In the genomic region with DNA sequence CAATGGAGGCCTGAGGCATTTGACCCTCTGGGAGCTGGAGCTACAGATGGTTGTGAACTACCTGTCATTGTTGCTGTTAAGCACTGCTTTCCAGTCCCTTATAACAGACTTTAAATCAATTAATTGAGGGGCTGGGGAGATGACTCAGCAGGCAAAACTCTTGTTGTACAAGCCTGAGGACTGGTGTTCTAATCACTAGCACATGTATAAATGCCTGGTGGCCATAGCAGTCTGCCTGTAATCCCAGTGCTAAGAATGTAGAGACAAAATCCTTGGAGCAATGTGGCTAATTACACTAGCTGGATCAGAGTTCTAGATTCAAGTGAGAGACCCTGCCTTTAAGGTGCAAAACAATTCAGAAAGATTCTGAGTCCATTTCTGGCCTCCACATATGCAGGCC, we compare ENCODE assay signal across 35 mouse cellular contexts.
"Had no signal": no experiment of that assay in that cellular context is flagged by ENCODE, and none has a peak within 500 bp of the region (broad histone marks: within the 10 kb centered on the region; RNA-seq: fewer than 3 reads in every experiment).

No protein-coding gene starts in this region.

- H3K4me3 ChIP-seq: heart, embryonic 10.5 days; heart, embryonic 12.5 days; heart, embryonic 13.5 days; heart, embryonic 15.5 days; hindbrain, embryonic 10.5 days; hindbrain, embryonic 12.5 days; hindbrain, embryonic 13.5 days; hindbrain, embryonic 15.5 days; kidney, embryonic 15.5 days; layer of hippocampus, adult 2 months; left cerebral cortex, adult 2 months had no signal

- H3K4me1 ChIP-seq: heart, embryonic 10.5 days; heart, embryonic 12.5 days; hindbrain, embryonic 10.5 days; hindbrain, embryonic 12.5 days; hindbrain, embryonic 13.5 days; hindbrain, embryonic 15.5 days; kidney, embryonic 15.5 days had no signal

- H3K27me3 ChIP-seq: heart, embryonic 12.5 days; heart, embryonic 13.5 days; heart, embryonic 15.5 days; hindbrain, embryonic 12.5 days; hindbrain, embryonic 13.5 days; hindbrain, embryonic 15.5 days; kidney, embryonic 15.5 days had no signal

- ATAC-seq: hindbrain, embryonic 16.5 days; hindbrain, postnatal 0 days; inflammation-experienced regulatory T-cells, adult 6 months; intestine, embryonic 16.5 days; intestine, postnatal 0 days had no signal

- H3K9me3 ChIP-seq: heart, embryonic 10.5 days; heart, embryonic 12.5 days; heart, embryonic 13.5 days; heart, embryonic 15.5 days; hindbrain, embryonic 10.5 days; hindbrain, embryonic 12.5 days; hindbrain, embryonic 13.5 days; hindbrain, embryonic 15.5 days; kidney, embryonic 15.5 days had no signal

- H3K27ac ChIP-seq: heart, embryonic 10.5 days; heart, embryonic 13.5 days; heart, embryonic 15.5 days; hindbrain, embryonic 10.5 days; hindbrain, embryonic 12.5 days; hindbrain, embryonic 13.5 days; hindbrain, embryonic 14.5 days; hindbrain, embryonic 15.5 days; hindbrain, postnatal 0 days; kidney, embryonic 15.5 days; kidney, postnatal 0 days; layer of hippocampus, adult 2 months; left cerebral cortex, adult 2 months had no signal

- DNase-seq: heart, postnatal 10 days; heart, postnatal 14 days; heart, postnatal 36 days; heart, postnatal 4 days; kidney, adult 11 months; kidney, adult 18-20 months; kidney, adult 2 months; kidney, adult 8-10 months; kidney, adult 9 months; kidney, postnatal 10 days; kidney, postnatal 14 days; kidney, postnatal 25 days; kidney, postnatal 36 days; kidney, postnatal 4 days; layer of hippocampus, adult 9-11 months; layer of hippocampus, postnatal 36 days had no signal

- H3K4me2 ChIP-seq: heart, embryonic 11.5 days; heart, embryonic 12.5 days; heart, embryonic 13.5 days; heart, embryonic 15.5 days; hindbrain, embryonic 12.5 days; hindbrain, embryonic 13.5 days; hindbrain, embryonic 14.5 days; hindbrain, embryonic 15.5 days; kidney, embryonic 15.5 days had no signal

- H3K9ac ChIP-seq: heart, embryonic 12.5 days; heart, embryonic 13.5 days; heart, embryonic 15.5 days; hindbrain, embryonic 12.5 days; hindbrain, embryonic 13.5 days; hindbrain, embryonic 14.5 days; hindbrain, embryonic 15.5 days; kidney, embryonic 15.5 days had no signal
